Mouse (Mus musculus): ENCODE measurements around the gene Lmntd2.
"Not testable (repeated sequence)": the region's sequence is repeated elsewhere in the genome, so short reads cannot be mapped to it uniquely, and the experiment has no call there.

The Lmntd2 gene

DNA sequence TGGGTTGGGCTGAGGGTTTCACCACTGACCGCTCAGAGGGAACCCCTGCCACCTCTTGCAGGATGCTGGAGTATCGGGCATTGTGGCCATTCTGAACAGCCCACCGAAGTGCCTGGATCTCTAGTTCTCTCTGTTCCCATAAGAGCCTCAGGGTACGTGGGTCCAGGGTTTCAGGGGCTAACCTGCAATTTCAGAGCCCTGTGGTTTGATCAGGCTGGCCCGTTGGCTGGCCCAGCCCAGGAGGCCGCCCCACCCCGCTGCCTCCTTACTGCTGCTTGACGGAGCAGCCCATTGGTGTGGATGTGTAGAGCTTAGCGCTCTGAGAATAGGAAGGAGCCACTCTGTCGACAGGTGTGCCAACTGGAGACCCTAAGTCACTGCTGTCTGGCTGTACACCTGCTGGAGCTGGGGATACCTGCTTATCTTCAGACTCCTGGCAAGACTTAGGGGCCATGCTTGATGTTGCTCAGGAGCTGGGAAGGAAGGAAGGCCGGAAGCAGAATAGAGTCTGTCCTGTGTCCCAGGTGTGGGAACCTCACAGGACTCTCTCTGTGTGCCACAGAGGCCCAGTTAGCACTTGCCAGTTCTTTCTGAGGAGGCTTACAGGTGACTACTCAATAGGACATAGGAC lies at the start of gene Lmntd2:
TSS of gene Lmntd2 (minus strand) at position 476 of the 631 bp plus-strand sequence.
- DNase-seq, result no peak

DNA sequence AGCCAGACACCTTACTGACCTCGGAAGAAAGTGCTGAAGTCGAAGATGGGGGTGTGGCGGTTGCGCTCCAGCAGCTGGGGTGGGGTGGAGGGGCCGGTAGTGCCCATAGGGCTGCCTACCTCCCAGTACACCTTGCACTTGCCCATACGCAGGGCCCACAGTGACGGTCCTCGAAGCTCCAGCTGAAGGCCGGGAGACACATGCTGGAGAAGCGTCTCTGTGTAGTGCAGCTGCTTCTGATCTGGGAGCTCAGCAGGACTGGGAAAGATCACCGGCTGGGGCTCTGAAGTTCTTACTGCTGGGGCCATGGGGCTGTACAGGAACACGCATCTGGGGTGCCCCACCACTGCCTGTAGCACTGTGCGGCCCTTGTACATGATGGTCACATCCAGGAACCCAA lies 49.8 kb upstream of the Lmntd2 start:
- no peak for DNase-seq

DNA sequence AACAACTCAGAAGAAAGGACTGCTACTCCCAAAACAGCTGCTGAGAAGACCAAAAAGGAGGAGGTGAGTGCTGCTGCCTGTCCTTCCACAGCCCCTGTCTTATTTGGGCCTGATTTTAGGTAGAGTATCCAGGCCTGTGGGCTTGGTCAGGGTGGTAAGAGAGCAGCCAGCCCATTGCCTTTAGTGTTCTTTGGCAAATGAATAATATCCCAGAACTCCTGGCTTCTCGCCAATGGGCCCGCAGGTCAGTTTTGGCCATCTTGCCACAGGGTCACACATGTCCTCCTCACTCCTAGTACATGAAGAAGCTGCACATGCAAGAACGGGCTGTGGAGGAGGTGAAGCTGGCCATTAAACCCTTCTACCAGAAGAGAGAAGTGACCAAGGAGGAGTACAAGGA lies 47.6 kb upstream of the Lmntd2 start:
- no peak for DNase-seq

DNA sequence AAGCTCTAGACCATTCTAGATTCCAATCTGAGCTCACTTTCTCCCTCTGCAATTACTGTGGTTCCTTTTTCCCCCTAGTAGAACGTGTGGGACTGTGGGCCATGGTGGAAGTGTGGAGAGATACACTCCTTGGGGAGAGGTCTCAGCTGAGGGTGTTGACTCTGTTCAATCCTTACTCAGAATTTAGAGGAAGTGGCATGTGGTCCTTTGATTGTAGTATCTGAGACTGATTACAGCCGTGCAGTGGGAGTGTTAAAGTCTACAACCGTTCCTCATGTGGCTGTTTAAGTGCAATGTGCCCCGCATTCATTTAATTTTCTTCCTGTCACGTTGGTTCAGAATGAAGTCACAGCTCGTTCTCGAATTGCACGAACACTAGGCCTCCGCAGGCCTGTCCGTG lies 42.3 kb upstream of the Lmntd2 start:
- DNase-seq, result no peak

DNA sequence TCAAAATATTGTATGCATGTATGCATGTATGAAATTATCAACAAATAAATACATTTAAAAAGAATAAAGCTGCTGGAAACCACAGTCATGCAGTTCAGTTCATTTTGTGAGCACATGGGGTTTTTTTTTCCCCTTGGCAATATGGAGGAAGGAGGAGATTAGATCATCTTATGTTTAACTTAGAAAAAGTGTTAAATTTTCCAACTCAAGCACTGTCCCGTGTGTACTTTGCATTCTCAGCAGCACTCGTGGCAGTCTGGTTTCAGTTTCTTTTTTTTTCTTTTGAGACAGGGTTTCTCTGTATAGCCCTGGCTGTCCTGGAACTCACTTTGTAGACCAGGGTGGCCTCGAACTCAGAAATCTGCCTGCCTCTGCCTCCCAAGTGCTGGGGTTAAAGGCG lies 36.6 kb upstream of the Lmntd2 start:
- DNase-seq, result not testable (repeated sequence)

DNA sequence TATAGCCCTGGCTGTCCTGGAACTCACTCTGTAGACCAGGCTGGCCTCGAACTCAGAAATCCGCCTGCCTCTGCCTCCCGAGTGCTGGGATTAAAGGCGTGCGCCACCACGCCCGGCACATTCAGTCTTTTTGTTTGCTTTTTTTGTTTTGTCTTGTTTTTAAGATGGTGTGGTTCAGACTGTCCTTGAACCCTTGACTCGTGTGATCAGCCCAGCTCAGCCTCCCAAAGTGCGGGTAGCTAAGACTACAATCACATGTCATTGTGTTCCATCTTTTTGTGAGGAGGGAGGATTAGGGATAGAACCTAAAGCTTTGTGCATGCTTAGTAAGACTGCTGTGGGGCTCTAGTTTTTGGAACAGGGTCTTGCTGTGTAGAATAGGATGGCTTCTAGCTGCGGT lies 17.7 kb upstream of the Lmntd2 start:
- no peak for DNase-seq

DNA sequence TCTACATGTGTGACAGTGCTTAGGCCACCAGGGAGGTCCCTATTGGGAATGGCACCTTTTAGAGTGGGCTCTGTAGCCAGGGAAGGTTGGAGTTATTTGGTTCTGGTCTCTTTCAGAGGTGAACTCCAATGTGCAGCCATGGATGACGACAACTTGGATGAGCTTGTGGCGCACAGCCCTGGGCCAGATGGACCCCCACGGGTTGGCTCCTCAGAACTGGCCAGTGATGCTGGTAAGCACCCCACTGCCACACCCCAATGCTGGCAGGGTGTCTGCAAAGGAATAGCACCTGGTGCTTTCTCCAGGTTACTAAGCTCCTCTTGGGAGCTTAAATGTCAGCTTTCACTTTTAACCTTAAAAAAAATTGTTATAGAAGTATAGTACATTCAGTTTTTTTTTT lies 17.2 kb upstream of the Lmntd2 start:
- no peak for DNase-seq

DNA sequence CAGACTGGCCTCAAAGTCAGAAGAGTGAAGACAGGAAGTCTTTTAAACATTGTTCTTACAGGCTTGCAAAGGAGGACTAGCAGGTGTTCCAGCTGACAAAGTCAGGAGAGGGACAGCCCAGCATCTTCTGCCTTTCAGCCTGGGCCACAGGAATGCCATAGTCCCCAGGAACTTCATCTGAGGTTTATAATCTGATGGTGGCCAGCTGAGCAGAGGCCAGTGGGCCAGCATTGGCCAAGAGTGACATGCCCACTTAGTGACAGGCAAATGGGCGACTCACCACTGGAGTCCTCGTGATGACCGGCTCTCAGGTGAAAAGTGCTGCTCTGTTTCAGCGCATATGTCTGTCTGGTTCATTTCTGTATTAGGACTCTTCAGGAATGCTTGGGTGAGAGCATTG lies 16.7 kb upstream of the Lmntd2 start:
- no peak for DNase-seq

DNA sequence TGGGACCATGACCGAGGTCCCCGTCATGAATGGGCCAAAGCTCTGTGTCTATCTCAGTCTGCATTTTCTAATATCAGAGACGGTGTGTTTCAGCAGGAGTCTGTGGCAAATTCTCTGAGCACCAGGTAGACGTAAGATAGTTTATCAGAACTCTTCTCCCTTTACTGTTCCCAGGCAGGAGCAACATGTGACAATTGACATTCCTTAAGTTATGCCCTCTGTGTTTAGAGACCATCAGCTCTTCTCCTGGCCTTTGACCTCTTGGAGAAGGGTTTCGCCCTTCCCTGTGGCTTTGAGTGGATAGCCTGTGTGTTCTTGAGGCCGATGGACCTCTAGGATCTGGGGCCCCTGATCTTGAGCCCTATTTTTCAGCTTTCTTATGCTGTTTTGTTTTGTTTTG lies 15.8 kb upstream of the Lmntd2 start:
- DNase-seq, result no peak

DNA sequence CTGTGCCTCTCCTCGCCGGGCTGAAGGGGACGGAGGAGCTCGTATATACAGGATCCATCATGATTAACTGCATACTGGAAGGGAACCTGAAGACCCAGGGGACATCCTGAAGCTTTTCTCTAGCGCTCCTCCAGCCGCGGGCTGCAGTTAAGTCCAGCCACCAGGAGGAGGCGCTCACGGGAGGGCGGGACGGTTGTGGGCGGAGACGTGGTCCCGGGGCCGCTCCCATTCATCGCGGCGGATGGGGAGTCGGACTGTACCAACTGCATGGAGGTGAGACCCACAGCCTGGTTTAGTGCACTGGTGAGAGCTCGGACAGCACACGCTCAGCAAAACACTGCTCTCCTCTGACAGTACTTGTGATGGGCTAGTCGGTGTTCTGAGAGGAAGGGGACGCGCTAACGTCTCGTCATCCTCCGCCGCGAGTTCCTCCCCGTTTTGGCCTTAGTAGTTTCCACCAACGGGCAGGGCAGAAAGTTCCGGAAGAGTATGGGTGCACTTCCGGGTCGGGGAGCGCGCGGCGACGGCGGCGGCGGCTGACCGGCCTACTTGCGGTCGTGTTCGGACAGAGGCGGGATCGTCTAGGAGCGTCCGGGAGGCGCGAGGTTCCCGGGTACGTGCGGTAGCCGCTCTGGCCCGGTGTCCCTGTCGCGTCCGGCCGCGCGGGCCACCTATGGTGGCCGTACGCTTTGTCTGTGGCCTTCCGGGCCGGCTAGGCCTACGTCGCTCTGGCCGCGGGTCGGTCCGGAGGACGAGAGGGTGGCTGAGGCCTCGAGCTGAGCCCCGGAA lies 14.6 kb upstream of the Lmntd2 start, which contains the start of gene Phrf1:
TSS of gene Phrf1 (plus strand) at position 506 of the 789 bp plus-strand sequence.
- peak; percentile 96 for DNase-seq

DNA sequence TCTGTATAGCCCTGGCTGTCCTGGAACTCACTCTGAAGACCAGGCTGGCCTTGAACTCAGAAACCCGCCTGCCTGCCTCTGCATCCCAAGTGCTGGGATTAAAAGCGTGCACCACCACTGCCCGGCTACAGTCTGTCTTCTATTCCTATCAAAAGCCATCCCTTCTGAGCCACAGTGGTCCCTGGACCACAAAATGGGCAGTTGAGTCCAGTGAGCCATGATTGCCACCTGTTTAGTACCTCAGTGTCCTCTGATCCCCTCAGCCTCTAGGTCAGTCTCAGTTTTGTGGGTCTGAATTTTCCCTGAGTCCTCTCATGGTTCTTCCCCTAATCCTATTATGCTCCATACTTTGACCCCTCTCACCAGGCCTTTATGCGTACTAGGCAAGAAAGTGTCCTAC lies 13.9 kb upstream of the Lmntd2 start:
- DNase-seq, result no peak

DNA sequence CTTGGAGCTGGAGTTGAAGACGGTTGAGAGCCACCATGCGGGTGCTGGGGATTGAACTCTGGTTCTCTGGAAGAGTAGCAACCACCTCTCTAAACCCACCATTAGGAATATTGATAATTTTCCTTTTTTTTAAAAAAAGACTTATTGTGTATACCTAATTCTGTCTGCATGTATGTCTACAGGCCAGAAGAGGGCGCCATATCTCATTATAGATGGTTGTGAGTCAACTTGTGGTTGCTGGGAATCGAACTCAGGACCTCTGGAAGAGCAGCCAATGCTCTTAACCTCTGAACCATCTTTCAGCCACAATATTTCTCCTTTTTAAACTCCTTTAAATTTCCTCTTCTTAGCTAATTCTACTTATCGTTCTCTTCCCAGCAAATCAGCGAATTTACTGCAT lies 12.7 kb upstream of the Lmntd2 start:
- no peak for DNase-seq

DNA sequence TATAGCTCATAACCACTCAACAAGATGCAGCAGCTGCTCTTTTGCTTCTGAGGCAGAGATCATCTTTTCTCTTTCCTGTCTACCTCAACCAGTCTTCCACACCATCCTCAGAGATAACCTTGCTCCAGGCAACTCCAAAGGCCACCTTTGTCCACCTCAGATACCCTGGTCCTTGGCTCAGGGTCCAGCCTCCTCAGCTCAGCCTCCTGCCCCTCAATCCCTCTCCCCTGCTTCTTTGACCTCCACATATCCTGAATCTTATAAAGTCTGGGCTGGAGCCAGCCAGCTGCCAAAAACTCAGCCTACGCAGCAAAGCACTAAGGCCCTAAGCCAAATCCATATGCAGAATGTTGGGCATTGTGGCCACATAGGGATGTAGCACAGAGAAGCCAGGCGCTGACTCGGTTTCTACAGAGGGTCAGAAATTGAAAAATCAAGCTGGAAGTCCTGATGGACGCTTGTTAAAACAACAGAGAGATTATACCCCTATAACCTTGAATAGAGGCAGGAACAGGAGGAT lies 8.9 kb upstream of the Lmntd2 start:
- DNase-seq, result no peak

DNA sequence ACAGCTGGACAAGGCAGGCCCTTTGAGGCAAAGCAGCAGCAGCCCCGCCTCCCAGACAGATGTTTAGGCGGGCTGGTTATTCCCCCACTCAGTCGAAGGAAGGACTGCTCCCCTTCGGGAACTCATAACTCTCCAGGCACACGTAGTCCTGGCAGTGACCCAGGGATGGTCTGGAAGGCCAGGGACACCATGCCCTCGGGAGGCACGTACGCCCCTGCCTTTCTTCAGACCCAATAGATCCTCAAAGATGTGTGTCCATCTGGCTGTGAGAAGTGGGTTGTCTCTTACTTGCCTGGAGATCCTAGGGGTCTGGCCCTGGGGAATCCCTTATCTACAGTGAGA lies 8.2 kb upstream of the Lmntd2 start:
- DNase-seq, result no peak

DNA sequence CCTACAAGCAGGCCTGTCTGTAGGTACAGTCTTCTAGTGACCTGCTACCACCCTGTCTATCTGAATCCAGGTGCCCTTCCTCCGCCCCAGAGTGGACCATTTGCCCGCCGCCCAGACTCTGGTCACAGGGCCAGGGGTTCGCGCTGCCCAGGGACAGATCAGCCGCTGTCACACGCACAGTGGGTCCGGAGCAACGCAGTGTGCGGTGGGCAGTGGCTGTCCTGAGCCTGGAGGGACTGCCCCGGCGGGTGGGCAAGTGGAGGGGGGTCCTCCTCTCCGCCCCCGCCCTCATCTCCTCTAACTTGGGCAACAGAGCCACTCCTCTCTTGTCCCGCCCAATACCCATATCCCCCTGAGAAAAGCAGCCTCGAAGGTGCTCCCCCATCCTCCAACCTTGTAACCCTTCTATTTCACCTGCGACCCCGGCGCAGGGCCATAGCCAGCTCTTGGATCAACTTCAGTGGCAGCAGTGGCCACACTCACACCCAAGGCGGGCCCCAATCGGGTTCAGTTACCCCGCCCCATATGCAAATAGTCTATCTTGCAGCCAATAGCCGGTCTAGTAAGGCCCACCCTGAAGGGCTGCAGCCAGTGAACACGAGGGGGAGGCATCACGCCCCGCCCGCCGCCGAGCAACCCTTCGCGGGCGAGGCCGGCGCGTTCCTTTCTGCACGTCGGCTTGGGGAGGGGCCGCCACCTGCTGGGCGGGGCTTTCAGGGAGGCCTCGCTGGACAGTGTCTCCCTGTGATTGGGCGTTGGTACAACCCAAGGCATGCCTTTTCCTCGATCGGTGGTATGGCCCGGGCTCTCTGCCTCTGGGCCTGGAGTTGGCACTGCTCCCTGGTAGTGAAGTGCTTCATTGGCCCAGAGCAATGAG lies 7.6 kb upstream of the Lmntd2 start:
- peak; percentile 85 for DNase-seq

DNA sequence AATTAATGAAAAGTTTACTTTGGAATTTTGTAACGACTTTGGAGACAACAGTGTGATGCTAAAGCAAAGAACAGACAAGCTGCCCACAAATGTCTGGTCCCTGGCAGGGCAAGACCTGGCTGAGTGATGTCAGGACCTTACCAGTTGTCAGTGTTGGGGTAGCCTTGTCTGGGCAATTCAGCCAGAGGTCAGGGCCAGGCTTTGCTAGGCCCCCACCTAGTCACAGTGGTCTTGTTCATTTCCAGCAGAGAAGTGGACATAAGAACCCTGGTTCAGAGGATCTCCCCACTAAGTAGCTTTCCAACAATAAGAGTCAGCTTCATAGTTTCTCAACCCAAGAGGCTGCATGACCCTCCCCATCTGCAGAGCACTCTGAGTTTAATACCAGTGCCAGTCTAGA lies 6.5 kb upstream of the Lmntd2 start:
- DNase-seq, result no peak

DNA sequence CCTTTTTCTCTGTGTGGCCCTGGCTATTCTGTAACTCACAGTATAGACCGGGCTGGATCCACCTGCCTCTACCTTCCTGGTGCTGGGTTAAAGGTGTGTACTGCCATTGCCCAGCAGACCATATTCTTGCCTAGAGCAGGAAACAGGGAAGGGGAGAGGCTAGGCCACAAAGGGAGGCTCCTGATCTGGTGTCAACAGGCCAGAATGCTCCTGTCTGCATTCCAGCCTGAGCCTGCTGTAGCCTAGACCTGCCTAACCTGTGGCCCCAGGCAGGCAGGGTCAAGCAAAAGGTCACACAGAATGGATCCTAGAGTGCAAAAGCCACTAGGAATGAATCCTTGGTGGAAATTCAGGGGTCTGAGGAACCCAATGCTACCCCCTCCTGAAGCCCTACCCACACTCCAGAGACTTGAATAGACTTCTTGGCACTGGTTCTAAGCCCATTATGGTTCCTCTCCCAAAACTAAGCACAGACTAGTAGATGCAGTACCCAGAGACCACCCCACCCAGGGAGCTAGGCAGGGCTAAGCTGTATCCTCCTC lies 5.7 kb upstream of the Lmntd2 start:
- no peak for DNase-seq

DNA sequence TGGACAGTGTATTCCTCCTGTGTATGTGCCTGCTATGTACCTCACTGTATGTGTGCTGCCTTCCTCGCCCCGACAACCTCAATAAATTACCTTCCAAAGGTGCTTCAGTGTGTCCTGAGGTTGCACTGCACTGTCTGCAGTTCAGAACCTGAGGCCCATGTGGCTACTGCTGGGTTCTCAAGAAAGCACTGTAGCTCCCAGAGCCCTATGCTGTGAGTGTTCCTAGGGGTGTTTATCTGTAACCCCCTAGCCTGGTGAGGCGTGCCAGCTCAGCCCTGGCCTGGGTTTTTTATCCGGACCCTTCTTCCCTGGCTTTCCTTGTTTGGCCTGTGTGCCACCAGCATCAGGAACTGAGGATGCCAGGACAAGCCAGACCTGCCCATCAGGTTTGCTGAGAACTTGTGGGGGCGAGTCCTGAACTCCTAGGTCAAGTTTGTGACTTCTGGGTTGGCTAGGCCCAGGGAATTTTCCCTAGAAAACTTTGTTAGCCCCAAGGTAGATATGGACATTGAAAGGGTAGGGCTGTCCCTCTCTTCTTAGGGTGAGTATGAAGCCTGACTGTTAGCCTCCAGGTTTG lies 4.8 kb upstream of the Lmntd2 start:
- no peak for DNase-seq

DNA sequence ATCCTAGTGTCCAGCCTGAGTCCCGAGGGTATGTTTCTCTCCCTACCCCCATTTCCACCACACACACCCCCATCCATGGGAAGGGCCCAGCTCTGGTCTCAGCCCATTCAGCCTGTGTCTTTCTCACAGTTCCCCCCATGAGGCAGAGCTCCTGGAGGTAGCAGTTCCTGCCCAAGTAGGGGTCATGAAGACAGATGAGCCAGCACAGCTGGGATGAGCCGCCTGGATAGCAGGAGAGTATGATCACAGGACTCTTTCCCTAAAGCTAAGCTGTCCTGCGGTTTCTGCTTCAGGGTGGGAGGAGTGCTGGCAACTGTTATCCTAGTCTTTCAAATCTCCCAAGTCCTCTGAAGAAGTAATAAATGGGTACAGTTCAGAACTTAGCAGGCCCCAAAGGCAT lies 4.3 kb upstream of the Lmntd2 start:
- no peak for DNase-seq

DNA sequence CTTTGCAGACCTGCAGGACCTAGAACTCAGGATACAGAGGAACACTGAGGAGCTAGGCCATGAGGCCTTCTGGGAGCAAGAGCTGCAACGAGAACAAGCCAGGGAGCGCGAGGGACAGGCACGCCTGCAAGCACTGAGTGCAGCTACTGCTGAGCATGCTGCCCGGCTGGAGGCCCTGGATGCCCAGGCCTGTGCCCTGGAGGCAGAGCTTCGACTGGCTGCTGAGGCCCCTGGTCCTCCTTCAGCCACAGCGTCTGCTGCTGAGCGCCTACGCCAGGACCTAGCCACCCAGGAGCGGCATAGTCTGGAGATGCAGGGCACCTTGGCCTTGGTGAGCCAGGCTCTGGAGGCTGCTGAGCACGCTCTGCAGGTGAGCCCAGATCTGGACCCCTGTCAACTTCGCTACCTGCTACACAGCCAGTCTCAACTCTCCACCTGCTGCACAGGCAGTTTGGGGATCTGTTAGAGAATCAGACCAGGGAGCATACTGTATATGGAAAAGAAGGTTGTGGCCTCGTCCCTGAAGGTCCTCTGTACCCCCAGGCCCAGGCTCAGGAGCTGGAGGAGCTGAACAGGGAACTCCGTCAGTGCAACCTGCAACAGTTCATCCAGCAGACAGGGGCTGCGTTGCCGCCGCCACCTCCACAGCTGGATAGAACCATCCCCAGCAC lies 3.6 kb upstream of the Lmntd2 start:
- no peak for DNase-seq

DNA sequence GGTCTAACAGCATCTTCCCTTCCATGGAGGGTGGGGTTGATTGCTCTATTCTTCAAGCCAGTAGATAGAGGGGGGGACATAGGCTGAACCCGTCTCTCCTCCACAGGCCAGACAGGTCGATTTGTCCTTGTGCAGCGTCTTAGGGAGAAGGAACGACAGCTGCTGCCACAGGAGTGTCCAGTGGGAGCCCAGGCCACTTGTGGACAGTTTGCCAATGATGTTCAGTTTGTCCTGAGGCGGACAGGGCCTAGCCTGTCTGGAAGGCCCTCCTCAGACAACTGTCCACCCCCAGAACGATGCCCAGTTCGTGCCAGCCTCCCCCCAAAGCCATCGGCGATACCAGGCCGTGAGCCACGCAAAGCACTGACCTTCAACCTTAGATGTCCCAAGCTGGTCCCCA lies 3.0 kb upstream of the Lmntd2 start:
- DNase-seq, result no peak

Measured in cerebellum, adult 8-10 months (tissue).